Mouse (Mus musculus): ENCODE measurements around the gene Ccdc38. TPM values are rescaled to one million over a fixed set of nuclear protein-coding genes. Genes with fewer than 3 reads are reported as not detected.

Ccdc38 gene
- polyA plus RNA-seq, 1 experiment, result 0.02 TPM

GRCm38 (mm10) chr10:93525329-93525728, 15.1 kb upstream of the Ccdc38 start:
- Histone ChIP-seq H3K4me3 (ENCODE audit: extremely low read depth, insufficient read depth, insufficient read length) (no peak overlapping the region), H3K36me3 (ENCODE audit: control insufficient read depth, insufficient read depth, low read length) (no peaks in the 10 kb centered on the region), H3K27ac (ENCODE audit: insufficient read depth, low read length) (no peak overlapping the region), H3K4me1 (ENCODE audit: control insufficient read depth, insufficient read depth, insufficient read length) (no peaks in the 10 kb centered on the region), H3K27me3 (ENCODE audit: control insufficient read depth, insufficient read depth, low read length) (no peaks in the 10 kb centered on the region)
- no peak for DNase-seq (ENCODE audit: low read depth in 1 of 2, low spot score in 2 of 2)
- WGBS, result 82% methylated on average over 1 of the region's 1 CpGs
- TF ChIP-seq CTCF (IDR thresholded peaks at IDR 0.05; ENCODE audit: extremely low read depth, insufficient read depth, insufficient read length, insufficient replicate concordance) (no peak), POLR2A (IDR thresholded peaks at IDR 0.05; ENCODE audit: low read depth, low read length) (no peak)

- no peak for DNase-seq (ENCODE audit: low read depth in 1 of 2, low spot score in 2 of 2)
- Histone ChIP-seq H3K27me3 (ENCODE audit: control insufficient read depth, insufficient read depth, low read length) (no peaks in the 10 kb centered on the region), H3K36me3 (ENCODE audit: control insufficient read depth, insufficient read depth, low read length) (no peaks in the 10 kb centered on the region), H3K4me3 (ENCODE audit: extremely low read depth, insufficient read depth, insufficient read length) (no peak overlapping the region), H3K27ac (ENCODE audit: insufficient read depth, low read length) (no peak overlapping the region), H3K4me1 (ENCODE audit: control insufficient read depth, insufficient read depth, insufficient read length) (peaks cover 14% of the 10 kb centered on the region)
- WGBS, result 73% methylated on average over 2 of the region's 2 CpGs
- no peak for TF ChIP-seq POLR2A (IDR thresholded peaks at IDR 0.05; ENCODE audit: low read depth, low read length)
- no peak for TF ChIP-seq CTCF (IDR thresholded peaks at IDR 0.05; ENCODE audit: extremely low read depth, insufficient read depth, insufficient read length, insufficient replicate concordance)
These were observed 2.1 kb upstream of the Ccdc38 start for GRCm38 (mm10) chr10:93538287-93538686.

- Histone ChIP-seq H3K4me1 (ENCODE audit: control insufficient read depth, insufficient read depth, insufficient read length) (peaks cover 14% of the 10 kb centered on the region), H3K4me3 (ENCODE audit: extremely low read depth, insufficient read depth, insufficient read length) (no peak overlapping the region), H3K36me3 (ENCODE audit: control insufficient read depth, insufficient read depth, low read length) (no peaks in the 10 kb centered on the region), H3K27me3 (ENCODE audit: control insufficient read depth, insufficient read depth, low read length) (no peaks in the 10 kb centered on the region), H3K27ac (ENCODE audit: insufficient read depth, low read length) (no peak overlapping the region)
- 81% methylated on average over 6 of the region's 6 CpGs for WGBS
- DNase-seq (ENCODE audit: low read depth in 1 of 2, low spot score in 2 of 2), result no peak
- TF ChIP-seq CTCF (IDR thresholded peaks at IDR 0.05; ENCODE audit: extremely low read depth, insufficient read depth, insufficient read length, insufficient replicate concordance) (no peak), POLR2A (IDR thresholded peaks at IDR 0.05; ENCODE audit: low read depth, low read length) (no peak)
These were observed 1.6 kb upstream of the Ccdc38 start for GRCm38 (mm10) chr10:93538818-93539217.

DNA sequence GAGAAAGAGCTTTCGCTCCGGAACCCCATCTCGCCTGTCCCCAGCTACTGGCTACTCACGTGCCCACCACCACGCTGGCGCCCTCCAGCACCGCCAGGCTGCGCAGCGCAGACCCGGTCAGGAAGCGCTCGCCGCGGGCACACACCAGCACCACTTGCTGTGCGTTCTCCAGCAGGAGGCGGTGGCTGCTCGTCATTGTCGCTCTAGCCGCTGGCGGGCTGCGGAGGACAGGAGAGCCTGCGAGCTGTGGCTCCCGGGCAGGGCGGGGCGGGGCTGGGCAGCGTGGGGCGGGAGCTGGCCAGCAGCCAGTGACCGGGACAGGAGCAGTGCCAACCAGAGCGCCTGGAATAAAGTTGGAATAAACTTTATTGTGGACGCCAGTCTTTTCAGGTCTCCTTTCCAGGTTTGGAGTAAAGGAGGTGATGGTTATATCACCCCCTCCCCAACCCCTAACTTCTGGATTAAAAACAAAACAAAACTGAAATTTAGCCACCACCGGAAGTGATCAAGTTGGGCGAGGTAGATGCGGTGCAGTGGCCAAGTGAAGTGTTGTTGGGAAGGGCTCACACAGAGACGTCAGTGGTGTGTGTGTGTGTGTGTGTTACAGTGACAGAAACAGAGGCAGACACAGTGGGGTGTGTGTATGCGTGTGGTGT, 529 bp upstream of the Ccdc38 start, which contains the start of gene Amdhd1:
Gene Amdhd1 (minus strand): TSS at position 259 of the 656 bp plus-strand sequence.
- Histone ChIP-seq H3K4me1 (ENCODE audit: control insufficient read depth, insufficient read depth, insufficient read length) (peaks cover 14% of the 10 kb centered on the region), H3K27ac (ENCODE audit: insufficient read depth, low read length) (peak within 1 kb of the TSS; percentile 62; the same call in 1 of the 2 replicates), H3K4me3 (ENCODE audit: extremely low read depth, insufficient read depth, insufficient read length) (peak within 1 kb of the TSS; percentile 56), H3K36me3 (ENCODE audit: control insufficient read depth, insufficient read depth, low read length) (no peaks in the 10 kb centered on the region), H3K27me3 (ENCODE audit: control insufficient read depth, insufficient read depth, low read length) (no peaks in the 10 kb centered on the region)
- peak; percentile 67 to 85 for DNase-seq (ENCODE audit: low read depth in 1 of 2, low spot score in 2 of 2)
- WGBS, result 3% methylated on average over 34 of the region's 35 CpGs
- TF ChIP-seq POLR2A (IDR thresholded peaks at IDR 0.05; ENCODE audit: low read depth, low read length) (no peak), CTCF (IDR thresholded peaks at IDR 0.05; ENCODE audit: extremely low read depth, insufficient read depth, insufficient read length, insufficient replicate concordance) (peak; percentile 70; the same call in 1 of the 2 replicates)

DNA sequence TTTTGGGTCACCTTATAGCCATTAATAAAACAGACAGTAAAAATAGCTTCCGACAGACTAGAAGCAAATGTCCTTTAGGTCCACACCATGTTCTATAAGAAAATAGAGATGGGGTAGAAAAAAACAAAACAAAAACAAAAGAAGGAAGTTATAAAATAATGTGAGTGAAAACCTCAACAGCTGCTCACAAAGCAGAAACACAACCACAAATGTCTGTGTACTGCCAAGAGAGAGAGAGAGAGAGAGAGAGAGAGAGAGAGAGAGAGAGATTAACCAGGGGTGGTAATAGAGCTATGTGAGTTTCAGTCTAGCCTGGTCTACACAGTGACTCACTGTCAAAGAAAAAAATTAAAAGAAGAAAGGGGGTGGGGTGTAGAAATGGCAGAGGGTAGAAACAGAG, 1.2 kb downstream of the Ccdc38 start:
- peak in 1 of 2 experiments; percentile 41 for DNase-seq (ENCODE audit: low read depth in 1 of 2, low spot score in 2 of 2)
- Histone ChIP-seq H3K36me3 (ENCODE audit: control insufficient read depth, insufficient read depth, low read length) (no peaks in the 10 kb centered on the region), H3K27me3 (ENCODE audit: control insufficient read depth, insufficient read depth, low read length) (no peaks in the 10 kb centered on the region), H3K4me1 (ENCODE audit: control insufficient read depth, insufficient read depth, insufficient read length) (peaks cover 14% of the 10 kb centered on the region), H3K27ac (ENCODE audit: insufficient read depth, low read length) (no peak overlapping the region), H3K4me3 (ENCODE audit: extremely low read depth, insufficient read depth, insufficient read length) (no peak overlapping the region)
- WGBS, result 60% methylated on average over 1 of the region's 1 CpGs
- no peak for TF ChIP-seq POLR2A (IDR thresholded peaks at IDR 0.05; ENCODE audit: low read depth, low read length)
- no peak for TF ChIP-seq CTCF (IDR thresholded peaks at IDR 0.05; ENCODE audit: extremely low read depth, insufficient read depth, insufficient read length, insufficient replicate concordance)

GRCm38 (mm10) chr10:93542356-93542755, 1.9 kb downstream of the Ccdc38 start:
- DNase-seq (ENCODE audit: low read depth in 1 of 2, low spot score in 2 of 2), result no peak
- Histone ChIP-seq H3K27me3 (ENCODE audit: control insufficient read depth, insufficient read depth, low read length) (no peaks in the 10 kb centered on the region), H3K27ac (ENCODE audit: insufficient read depth, low read length) (no peak overlapping the region), H3K36me3 (ENCODE audit: control insufficient read depth, insufficient read depth, low read length) (no peaks in the 10 kb centered on the region), H3K4me3 (ENCODE audit: extremely low read depth, insufficient read depth, insufficient read length) (no peak overlapping the region), H3K4me1 (ENCODE audit: control insufficient read depth, insufficient read depth, insufficient read length) (peaks cover 14% of the 10 kb centered on the region)
- TF ChIP-seq POLR2A (IDR thresholded peaks at IDR 0.05; ENCODE audit: low read depth, low read length) (no peak), CTCF (IDR thresholded peaks at IDR 0.05; ENCODE audit: extremely low read depth, insufficient read depth, insufficient read length, insufficient replicate concordance) (no peak)
- 37% methylated on average over 4 of the region's 4 CpGs for WGBS

GRCm38 (mm10) chr10:93543176-93543575, 2.7 kb downstream of the Ccdc38 start:
- DNase-seq (ENCODE audit: low read depth in 1 of 2, low spot score in 2 of 2), result no peak
- Histone ChIP-seq H3K4me1 (ENCODE audit: control insufficient read depth, insufficient read depth, insufficient read length) (peaks cover 14% of the 10 kb centered on the region), H3K27ac (ENCODE audit: insufficient read depth, low read length) (no peak overlapping the region), H3K4me3 (ENCODE audit: extremely low read depth, insufficient read depth, insufficient read length) (no peak overlapping the region), H3K27me3 (ENCODE audit: control insufficient read depth, insufficient read depth, low read length) (no peaks in the 10 kb centered on the region), H3K36me3 (ENCODE audit: control insufficient read depth, insufficient read depth, low read length) (no peaks in the 10 kb centered on the region)
- TF ChIP-seq POLR2A (IDR thresholded peaks at IDR 0.05; ENCODE audit: low read depth, low read length), result no peak
- no peak for TF ChIP-seq CTCF (IDR thresholded peaks at IDR 0.05; ENCODE audit: extremely low read depth, insufficient read depth, insufficient read length, insufficient replicate concordance)
- WGBS, result 80% methylated on average over 6 of the region's 6 CpGs
